Mouse (Mus musculus) regulatory T cell (primary cell): ENCODE measurements around the gene Vapb.

Experiments used
- in situ Hi-C: fragments of 300-600 bp; cut with MboI, MseI; formaldehyde crosslinking; loops from one replicate; pipeline ENCODE4 v1.15.1; 2025; ENCODE audit warnings: high pct_unique_total_duplicates

Vapb gene

DNA sequence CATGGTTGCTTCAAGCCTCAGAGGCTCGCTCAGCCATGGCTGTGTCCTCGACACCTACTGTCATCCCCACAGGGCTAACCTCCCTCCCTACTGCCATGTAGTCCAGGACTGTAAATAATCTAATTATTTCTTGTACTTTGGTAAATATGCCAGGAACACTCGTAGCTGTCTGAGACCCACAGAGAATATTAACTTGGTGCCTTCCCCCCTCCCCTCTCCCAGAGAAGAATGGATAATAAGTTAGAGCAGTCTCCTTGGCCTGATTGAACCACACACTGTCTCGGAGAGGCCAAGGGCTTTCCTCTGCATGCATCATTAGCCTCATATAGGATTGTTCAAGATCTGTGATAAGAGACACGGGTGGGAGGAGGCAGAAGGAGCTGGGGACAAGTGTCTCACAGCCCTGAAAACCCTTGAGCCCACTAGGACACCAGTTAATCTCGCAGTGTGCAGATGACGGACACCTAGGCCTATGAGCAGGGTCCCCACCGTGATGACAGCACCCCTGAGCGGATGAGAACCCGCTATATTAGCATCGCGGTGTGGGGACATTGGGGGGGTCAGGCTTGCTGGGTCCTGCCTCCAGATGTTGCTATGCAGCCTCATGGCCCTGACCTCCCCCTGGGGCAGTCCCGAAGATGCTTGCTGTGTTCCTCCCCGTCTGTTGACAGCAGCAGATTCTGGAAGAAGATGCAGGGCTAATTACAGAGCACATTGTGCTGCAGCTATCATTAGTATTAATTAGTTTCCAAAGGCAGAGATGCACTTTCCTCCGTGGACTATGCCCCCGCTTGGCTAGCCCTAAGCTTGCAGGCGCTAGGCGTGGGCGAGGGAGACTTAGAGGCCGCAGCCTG is 54.8 kb downstream of the Vapb start:
- in situ Hi-C loops = no loop called here

DNA sequence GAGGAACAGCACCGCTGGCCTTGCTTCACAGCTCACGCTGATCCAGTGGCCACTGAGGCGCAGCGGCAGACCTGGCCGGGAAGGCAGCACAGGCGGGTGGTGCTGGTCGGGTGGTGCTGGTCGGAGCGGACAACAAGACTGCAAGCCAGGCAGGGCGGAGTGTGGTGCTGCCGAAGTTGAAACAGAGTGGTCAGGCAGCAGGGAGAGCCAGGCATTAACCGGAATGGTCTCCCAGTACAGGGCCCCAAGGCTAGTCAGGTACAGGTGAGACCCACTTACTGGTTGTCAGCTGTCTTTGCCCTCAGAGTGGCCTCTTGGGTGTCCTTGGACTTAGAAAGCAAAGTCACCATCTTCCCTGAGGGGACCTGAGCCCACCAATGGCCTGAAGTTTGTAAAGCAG is 56.7 kb downstream of the Vapb start:
- in situ Hi-C loops = no loop called here

GRCm38 (mm10) chr2:173794531-173795510 is 57.5 kb downstream of the Vapb start:
- in situ Hi-C loops = no loop called here

GRCm38 (mm10) chr2:173795801-173796673 is 58.7 kb downstream of the Vapb start:
- in situ Hi-C loops = no loop called here

GRCm38 (mm10) chr2:173796674-173796963 is 59.3 kb downstream of the Vapb start:
- in situ Hi-C loops = no loop called here

DNA sequence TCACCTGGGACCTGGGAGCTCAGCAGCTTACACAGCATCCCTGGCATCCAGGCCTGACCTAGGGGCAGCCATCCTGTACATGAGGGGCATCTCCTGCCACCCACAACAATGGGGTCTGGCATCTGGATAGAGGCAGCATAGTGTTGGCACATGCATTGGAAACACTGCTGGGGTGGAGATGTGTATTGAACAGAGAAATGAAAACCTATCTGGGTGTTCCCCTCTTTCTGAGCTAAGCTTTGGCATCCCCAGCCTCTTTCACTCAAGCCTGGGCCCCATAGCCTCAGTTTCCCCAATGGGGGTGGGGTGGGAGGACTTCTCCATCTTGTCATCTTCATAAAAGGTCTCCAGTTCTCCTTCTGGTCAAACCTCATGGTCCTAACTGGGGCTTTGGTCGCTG is 62.2 kb downstream of the Vapb start:
- in situ Hi-C loops = no loop called here

- in situ Hi-C loops = no loop called here
Measured at GRCm38 (mm10) chr2:173800566-173800965, 63.3 kb downstream of the Vapb start.

DNA sequence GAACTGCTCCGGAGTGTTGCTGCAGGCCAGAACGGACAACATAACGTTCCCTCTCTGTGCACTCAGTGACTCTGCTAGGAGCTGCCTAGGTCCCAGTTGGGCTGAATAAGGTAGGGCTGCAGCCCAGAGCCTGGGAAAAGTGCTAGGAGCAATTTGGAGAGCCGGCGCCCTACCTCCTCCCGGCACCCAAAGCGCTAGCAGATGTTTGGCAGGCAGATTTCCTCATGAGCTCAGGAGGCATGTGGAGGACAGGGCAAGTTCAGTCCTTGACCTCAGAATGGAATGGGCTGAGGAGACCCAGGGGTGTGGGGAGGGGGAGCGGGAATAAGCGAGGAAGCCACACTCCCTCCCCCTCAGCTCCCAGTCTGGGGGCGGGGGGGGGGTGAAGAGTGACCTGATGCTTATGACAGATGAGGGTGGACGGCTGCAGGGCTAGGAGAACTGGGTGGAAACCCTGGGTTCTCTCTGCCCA is 64.1 kb downstream of the Vapb start:
- in situ Hi-C loops = no loop called here

GRCm38 (mm10) chr2:173802176-173802575 is 64.9 kb downstream of the Vapb start:
- in situ Hi-C loops = no loop called here

DNA sequence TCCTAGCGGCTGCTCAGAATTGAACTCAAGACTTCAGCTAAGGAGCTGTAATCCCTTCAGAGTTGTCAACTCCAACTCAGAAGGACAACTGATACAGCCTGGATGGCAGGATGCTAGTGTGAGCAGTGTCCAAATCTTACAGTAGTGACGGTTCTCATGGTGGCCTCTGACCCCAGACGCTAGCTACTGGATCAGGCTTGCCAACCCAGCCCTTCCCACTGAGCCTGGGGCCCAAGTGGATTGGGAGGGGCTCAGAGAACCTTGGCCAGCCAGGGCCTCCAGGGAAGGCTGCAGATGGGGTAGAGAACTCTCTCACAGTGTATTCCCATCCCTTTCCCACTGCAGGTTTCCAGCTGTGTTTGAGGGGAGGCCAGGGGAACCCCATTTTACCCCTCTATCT is 65.6 kb downstream of the Vapb start:
- in situ Hi-C loops = no loop called here

DNA sequence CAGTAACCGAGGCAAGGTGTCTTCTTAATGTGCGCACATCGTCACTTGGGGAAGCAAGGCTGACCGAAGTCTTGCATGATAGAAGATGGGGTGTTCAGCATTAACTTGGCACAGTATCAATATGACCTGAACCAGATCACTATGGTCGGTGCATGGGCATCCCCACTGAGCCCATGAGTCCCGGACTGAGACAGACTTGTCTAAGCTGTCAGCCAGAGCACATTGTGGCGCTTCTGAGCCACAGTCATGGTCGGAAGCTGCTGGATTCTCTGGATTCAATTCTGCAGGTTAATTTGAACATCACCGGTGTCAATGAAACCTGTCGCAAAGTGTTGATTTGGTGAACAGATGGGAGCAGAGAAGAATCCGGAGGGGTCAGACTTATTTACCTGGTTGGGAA is 66.5 kb downstream of the Vapb start:
- in situ Hi-C loops = no loop called here

- in situ Hi-C loops = no loop called here
Measured at GRCm38 (mm10) chr2:173806621-173807020, 69.3 kb downstream of the Vapb start.

DNA sequence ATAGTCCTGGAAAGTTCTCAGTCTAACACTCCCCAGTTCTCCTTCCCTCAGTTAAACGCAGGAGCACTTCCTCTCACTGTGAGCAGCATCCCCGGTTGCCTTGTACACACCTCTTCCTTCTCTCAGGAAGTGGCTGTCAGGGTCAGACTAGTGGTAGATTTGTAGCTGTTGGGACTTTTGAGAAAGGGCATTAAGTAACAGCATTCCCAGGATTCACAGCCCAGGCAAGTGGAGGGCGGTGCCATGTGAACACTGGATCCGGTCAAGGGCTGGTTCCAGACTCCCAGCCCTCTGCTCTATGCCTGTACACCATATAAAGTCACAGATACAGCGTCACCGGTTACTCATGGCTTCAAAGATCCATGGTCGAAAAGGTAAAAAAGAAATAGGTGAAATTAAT is 71.6 kb downstream of the Vapb start:
- in situ Hi-C loops = no loop called here

GRCm38 (mm10) chr2:173810036-173810850 is 72.9 kb downstream of the Vapb start:
- in situ Hi-C loops = no loop called here

- in situ Hi-C loops = no loop called here
Measured at GRCm38 (mm10) chr2:173810851-173811130, 73.5 kb downstream of the Vapb start.

- in situ Hi-C loops = no loop called here
Measured at GRCm38 (mm10) chr2:173811850-173812249, 74.5 kb downstream of the Vapb start.

DNA sequence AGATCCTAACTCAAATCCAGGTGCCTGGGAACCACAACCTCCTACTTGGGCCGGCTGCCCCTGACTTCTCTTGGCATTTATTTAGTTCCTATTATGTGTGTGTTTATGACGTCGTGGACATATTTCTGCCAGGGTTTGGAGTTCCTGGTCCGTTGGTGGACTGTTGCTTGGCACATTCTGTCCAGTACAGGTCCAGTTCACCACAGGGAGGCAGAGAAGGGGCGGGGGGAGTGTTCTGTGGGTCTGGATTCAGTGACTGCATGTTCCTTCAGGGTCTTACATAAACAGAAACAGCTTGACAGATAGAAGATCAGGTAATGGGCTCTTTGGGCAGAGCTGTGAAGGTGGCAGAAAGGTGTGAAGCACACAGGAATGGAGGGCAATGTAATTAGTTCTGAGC is 75.8 kb downstream of the Vapb start:
- in situ Hi-C loops = no loop called here

DNA sequence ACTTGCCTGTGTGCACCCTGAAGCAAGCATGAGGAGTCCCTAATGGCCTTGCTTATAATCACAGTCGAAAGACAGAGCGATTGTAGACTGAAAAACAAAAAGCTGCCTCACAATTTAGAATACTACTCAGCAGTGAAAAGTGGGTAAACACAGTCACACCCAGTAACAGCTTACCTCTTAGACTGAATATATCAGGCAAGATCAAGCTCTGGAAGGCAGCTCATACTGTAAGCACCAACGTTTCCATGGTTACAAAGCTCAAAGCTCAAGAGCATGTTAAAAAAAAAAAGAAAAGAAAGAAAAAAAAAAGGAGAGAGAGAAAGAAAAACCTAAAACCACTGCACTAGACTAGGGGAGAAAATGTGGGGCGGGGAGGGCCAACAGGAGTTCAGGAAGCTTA is 89.0 kb downstream of the Vapb start:
- in situ Hi-C loops = no loop called here

GRCm38 (mm10) chr2:173827228-173827627 is 89.9 kb downstream of the Vapb start:
- in situ Hi-C loops = no loop called here

- in situ Hi-C loops = no loop called here
Measured at GRCm38 (mm10) chr2:173828134-173828533, 90.8 kb downstream of the Vapb start.
